Mouse (Mus musculus) cortical plate, adult 2 months (tissue): ENCODE results near the gene Ppp6r3. TPM values are rescaled to one million over a fixed set of nuclear protein-coding genes. Genes with fewer than 3 reads are reported as not detected.

Experiments
- H3K27ac ChIP-seq: fragments of 200-500 bp; 2 replicates; pipeline ENCODE4 v1.5.1; 2012; ENCODE audit warnings: low read length, control low read depth, inconsistent platforms; ENCODE audit not compliant: insufficient read depth
- H3K4me1 ChIP-seq: fragments of 200-500 bp; 2 replicates; pipeline ENCODE4 v1.6.1; 2011; ENCODE audit warnings: low read length; ENCODE audit not compliant: control insufficient read depth, insufficient read depth
- H3K4me3 ChIP-seq: fragments of 200-500 bp; 2 replicates; pipeline ENCODE4 v1.5.1; 2011; ENCODE audit warnings: mild to moderate bottlenecking, low read length, control low read depth; ENCODE audit not compliant: insufficient read depth
- CTCF ChIP-seq: fragments of 200-500 bp; IDR thresholded peaks from 2 replicates; pipeline ENCODE4 v1.5.1; 2011; ENCODE audit warnings: mild to moderate bottlenecking, control low read depth, low read length; ENCODE audit not compliant: insufficient read depth; ENCODE audit errors: extremely low read depth
- POLR2A ChIP-seq: fragments of 200-500 bp; IDR thresholded peaks from 2 replicates; pipeline ENCODE4 v1.6.1; 2011; ENCODE audit warnings: mild to moderate bottlenecking, low read length, control low read depth; ENCODE audit not compliant: insufficient read depth; ENCODE audit errors: extremely low read depth
- polyA plus RNA-seq: library from polyadenylated mRNA; depleted of rRNA; stranded (reverse); fragments of >200 nt; gene quantifications from 2 replicates; pipeline ENCODE4 v1.2.3, GENCODE M21; 2012

Gene Ppp6r3
- polyA plus RNA-seq, 1 experiment, result 72.4 TPM

DNA sequence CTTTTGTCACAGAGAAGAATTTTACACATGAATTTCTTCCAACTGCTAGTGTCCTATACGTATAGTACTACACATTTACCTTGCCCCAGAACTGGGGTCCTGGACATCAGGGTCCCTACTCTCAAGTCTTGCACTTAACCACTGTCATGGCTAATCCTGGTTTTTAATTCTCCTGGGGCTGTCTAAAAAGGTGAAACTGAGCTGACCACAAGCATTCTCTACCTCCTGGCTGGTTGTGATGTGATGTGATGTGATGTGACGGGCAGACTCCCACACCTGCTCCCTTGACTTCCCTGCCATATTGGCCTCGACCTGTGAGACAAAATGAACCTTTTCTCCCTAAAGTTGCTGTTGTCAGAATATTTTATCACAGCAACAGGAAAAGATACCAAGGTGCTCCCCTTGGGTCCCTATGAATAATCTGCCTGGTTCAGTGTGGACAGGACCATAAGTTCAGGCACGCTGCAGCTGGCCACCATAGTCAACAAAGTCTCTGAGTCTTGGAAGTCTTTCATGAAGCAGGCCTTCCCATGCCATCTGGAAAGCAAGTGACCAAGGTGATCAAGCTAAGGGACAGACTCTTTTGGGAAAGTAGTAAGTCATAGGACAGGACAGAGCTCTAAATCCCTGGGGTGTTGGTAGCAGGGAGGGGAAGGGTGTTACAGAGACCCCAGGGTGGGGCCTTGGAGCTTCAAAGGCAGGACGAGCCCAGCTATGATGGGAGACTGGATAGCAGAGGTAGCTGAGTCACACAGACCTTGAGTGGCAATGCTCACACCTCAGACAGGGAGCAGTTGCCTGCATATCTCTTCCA lies 1.1 kb upstream of the Ppp6r3 start:
- TF ChIP-seq POLR2A (no peak), CTCF (no peak)
- no peak overlapping the region for H3K4me3 ChIP-seq
- H3K27ac ChIP-seq, result no peak overlapping the region

DNA sequence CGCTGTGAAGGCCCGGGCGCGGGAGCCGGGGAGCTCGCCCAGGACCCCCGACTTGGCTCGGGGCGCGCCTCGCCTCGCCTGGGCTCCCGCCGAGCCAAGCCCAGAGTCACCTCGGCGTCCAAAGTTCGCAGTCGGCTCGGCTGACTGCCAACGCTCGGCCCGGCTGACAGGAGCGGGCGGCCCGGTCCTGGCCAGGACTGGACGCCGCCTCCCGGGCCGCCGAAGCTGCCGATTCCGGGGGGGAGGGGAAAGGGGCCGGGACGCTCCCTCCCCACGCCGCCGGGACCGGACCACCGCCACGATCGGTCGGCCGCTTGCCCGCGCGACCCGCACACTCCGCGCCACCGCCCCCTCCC lies 295 bp downstream of the Ppp6r3 start:
- Histone ChIP-seq H3K4me1 (peaks cover 5% of the 10 kb centered on the region; the same call in 1 of the 2 replicates), H3K27ac (peak overlapping the region; percentile 75), H3K4me3 (peak overlapping the region; percentile 36)
- no peak for TF ChIP-seq CTCF
- no peak for TF ChIP-seq POLR2A

More for the DNA sequence above, 1.1 kb upstream of the Ppp6r3 start:
- peaks cover 4% of the 10 kb centered on the region; the same call in 1 of the 2 replicates for H3K4me1 ChIP-seq

DNA sequence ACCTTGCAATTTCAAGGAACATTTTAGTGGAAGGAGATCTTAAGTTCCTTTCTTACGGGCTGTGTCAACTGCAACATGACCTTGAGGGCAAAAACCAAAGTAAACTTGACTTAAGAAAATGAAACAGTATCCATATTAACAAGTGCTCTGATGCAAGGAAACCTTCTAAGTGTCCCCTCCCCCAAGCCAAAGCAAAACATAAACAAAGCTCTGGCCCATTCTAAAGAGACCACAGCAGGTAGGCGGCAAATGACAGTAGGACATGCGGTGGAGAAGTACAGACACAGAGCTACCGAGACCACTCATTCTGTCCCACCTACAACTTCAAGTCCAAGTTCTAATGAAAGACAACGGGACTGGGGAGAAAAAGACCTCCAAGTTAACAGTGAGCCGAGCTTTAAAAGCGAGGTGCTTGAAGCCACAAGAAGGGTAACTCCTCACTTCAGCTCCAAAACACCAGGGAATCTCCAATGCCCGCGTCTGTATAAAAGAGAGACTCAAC lies 905 bp downstream of the Ppp6r3 start:
- H3K4me3 ChIP-seq, result peak overlapping the region; percentile 36
- peaks cover 6% of the 10 kb centered on the region; the same call in 1 of the 2 replicates for H3K4me1 ChIP-seq
- peak overlapping the region; percentile 75; the same call in 1 of the 2 replicates for H3K27ac ChIP-seq
- TF ChIP-seq CTCF, result no peak
- no peak for TF ChIP-seq POLR2A

DNA sequence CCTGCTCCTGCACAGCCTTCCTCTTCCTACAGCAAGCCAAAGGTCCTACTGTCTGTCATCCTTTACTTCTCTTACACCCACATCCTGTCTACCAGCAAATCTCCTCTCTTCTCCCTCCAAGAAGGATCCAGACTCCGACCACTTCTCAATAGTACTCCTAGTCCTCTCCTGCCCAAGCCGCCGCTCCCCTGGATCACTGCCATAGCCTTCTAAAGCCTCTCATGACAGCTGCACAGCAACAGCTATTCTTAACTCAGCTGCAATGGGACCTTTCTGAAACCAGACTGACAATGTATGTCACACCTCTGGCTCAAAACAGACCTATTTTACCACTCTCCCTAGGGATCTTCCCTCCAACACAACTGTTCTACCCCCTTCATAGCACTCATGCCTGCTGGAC lies 11.2 kb downstream of the Ppp6r3 start:
- Histone ChIP-seq H3K27ac (no peak overlapping the region), H3K4me3 (no peak overlapping the region), H3K4me1 (peaks cover 5% of the 10 kb centered on the region; the same call in 1 of the 2 replicates)
- TF ChIP-seq POLR2A (no peak), CTCF (no peak)

DNA sequence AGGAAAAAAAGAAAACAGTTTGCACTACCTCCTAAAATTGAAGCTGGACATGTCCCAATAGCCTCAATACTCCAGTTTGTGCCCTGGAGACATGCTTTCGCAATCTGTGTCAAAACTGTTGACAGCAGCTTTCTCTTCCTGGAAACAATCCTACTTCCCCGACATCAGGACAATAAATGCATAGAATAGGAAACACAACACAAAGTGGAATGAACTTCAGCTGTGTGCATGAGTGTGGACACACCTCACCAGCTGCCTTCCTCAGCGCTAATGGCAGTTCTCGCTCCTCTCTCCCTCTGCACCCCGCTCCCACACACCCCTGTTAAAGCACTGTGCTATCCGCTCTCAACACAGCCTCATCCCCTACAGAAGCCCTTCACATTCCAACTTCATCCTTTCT lies 12.8 kb downstream of the Ppp6r3 start:
- H3K27ac ChIP-seq, result no peak overlapping the region
- H3K4me3 ChIP-seq, result no peak overlapping the region
- H3K4me1 ChIP-seq, result peaks cover 5% of the 10 kb centered on the region; the same call in 1 of the 2 replicates
- TF ChIP-seq CTCF, result no peak
- TF ChIP-seq POLR2A, result no peak

DNA sequence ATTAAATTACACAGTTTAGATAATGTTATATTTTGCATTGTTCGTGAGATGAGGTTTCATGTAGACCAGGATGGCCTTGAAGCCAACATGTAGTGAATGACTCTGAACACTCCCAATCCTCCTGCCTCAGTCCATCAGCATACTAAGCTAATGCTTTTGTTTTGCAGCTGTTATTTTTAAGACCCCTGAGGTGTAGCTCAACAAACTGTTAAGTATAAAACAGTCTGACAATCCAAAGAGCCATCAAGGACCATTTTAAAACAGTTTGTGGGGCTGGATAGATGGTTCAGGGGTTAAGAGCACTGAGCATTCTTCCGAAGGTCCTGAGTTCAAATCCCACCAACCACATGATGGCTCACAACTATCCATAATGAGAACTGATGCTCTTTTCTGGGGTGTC lies 13.3 kb downstream of the Ppp6r3 start:
- TF ChIP-seq POLR2A (no peak), CTCF (no peak)

DNA sequence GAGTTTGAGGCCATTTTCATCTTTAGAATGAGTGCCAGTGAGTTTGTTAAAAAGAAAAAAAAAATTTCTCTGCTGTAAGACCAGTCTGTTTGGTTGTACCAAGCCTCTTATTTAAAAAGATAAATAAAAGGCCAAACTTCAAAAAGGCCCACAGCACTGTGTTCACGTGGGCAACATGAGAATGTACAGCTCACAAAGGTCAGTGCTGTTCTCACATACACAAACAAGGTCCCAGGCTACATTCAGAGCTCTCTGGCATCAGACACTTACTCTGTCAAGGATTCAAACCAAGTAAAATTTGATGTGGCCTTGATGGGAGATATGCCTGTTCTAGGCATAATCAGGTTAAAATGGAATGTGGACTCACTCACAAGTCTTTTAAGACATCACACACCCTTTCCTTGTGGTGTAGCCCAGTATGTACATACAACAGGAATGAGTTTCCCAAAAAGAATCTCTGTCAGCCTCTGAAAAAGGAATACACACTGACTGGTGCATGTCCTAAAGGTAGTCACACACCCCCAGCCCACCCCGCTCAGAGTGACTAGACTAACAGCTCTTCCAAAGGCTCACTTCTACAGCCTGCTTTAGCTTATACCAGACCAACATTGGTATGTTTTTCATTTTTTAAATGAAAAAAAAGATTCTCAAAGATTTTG lies 19.3 kb downstream of the Ppp6r3 start:
- peaks cover 3% of the 10 kb centered on the region for H3K4me1 ChIP-seq
- H3K4me3 ChIP-seq, result no peak overlapping the region
- TF ChIP-seq POLR2A, result no peak
- no peak overlapping the region for H3K27ac ChIP-seq

More for the DNA sequence above, 13.3 kb downstream of the Ppp6r3 start:
- H3K4me3 ChIP-seq, result no peak overlapping the region
- H3K27ac ChIP-seq, result no peak overlapping the region
- H3K4me1 ChIP-seq, result peaks cover 7% of the 10 kb centered on the region

DNA sequence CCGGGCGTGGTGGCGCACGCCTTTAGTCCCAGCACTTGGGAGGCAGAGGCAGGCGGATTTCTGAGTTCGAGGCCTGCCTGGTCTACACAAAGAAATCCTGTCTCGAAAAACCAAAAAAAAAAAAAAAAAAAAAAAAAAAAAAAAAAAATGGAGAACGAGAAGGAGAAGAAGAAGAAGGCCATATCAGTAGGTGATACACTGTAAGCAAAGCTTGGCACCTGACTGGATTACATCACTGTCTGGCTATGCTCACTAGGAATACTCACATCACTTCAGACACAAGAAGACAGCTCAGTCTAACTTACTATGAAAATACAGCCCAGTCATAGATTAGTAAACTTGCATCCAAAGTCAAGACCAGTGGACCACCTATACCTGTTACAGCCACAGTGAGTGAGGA lies 20.8 kb downstream of the Ppp6r3 start:
- no peak for TF ChIP-seq CTCF
- TF ChIP-seq POLR2A, result no peak
- peaks cover 3% of the 10 kb centered on the region for H3K4me1 ChIP-seq
- no peak overlapping the region for H3K4me3 ChIP-seq
- no peak overlapping the region for H3K27ac ChIP-seq

DNA sequence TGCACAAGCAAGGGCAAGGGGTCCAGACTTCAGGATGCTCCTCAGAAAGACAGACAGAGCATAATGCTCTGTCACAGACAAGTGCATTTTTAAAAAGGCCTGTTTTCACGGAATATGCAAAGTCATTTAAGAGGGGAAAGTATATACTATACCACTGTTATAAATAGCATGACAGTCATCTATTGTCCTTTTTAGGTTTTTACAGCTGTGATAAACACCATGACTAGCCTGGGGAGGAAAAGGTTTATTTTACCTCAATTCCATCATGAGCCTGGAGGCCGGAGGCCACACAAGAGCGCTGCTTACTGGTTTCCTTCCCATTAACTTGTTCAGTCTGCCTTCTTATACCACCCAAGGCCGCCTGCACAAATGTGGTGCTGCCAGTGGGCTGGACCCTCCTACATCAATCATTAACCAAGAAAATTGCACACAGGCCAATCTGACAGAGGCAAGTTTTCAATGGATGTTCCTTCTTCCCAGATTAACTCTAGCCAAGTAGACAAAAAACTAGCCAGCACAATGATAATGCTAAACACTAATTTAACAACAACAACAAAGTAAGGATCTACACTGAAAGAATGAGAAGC lies 23.9 kb downstream of the Ppp6r3 start:
- no peak for TF ChIP-seq POLR2A
- TF ChIP-seq CTCF, result no peak
- H3K4me3 ChIP-seq, result no peak overlapping the region
- H3K4me1 ChIP-seq, result peaks cover 2% of the 10 kb centered on the region; the same call in 1 of the 2 replicates
- peak overlapping the region; percentile 84; the same call in 1 of the 2 replicates for H3K27ac ChIP-seq

DNA sequence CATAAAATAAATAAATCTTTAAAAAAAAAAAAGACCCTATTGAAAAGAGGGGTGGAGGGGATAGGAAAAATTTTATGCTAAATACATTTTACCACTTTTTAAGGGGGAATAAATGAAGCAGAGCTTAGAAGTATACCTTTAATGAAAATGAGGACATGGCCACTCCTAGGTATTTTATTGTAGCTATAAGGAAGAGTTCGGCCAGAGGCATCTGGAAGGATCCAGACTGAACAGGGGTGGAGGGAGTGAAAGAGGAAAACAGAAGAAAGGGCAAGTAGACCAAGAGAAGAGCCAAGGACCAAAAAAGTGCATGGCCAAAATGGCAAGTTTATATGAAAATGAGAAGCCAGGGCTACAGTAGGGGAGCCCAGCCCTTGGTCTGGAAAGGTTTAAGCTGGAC lies 25.4 kb downstream of the Ppp6r3 start:
- Histone ChIP-seq H3K4me3 (no peak overlapping the region), H3K4me1 (peaks cover 2% of the 10 kb centered on the region; the same call in 1 of the 2 replicates), H3K27ac (no peak overlapping the region)
- TF ChIP-seq CTCF (no peak), POLR2A (no peak)
